Mouse (Mus musculus) hindbrain, postnatal 0 days (tissue): ENCODE results near the gene Gm9837. TPM values are rescaled to one million over a fixed set of nuclear protein-coding genes. Genes with fewer than 3 reads are reported as not detected.

Experiments
- ATAC-seq: fragments of 200-750 bp; cut with Nextera tagmentation; 2 replicates; pipeline ENCODE4 v1.8.0; 2017; ENCODE audit warnings: mild to moderate bottlenecking, moderate TSS enrichment, moderate library complexity
- DNase-seq: peaks from one replicate; pipeline ENCODE4 v3.0.0-alpha.2; 2015; ENCODE audit warnings: low spot score
- H3K27ac ChIP-seq: fragments of 300-500 bp; sonication (generic); 2 replicates; pipeline ENCODE4 v1.5.1; 2014; ENCODE audit warnings: mild to moderate bottlenecking
- H3K27me3 ChIP-seq: fragments of 300-500 bp; sonication (generic); 2 replicates; pipeline ENCODE4 v1.6.1; 2014; ENCODE audit warnings: low read length, mixed read lengths; ENCODE audit not compliant: insufficient read depth
- H3K36me3 ChIP-seq: fragments of 300-500 bp; sonication (generic); 2 replicates; pipeline ENCODE4 v1.6.1; 2014; ENCODE audit warnings: low read length, mixed read lengths; ENCODE audit not compliant: insufficient read depth
- H3K4me1 ChIP-seq: fragments of 300-500 bp; sonication (generic); 2 replicates; pipeline ENCODE4 v1.6.1; 2014; ENCODE audit warnings: antibody characterized with exemption, low read length, mixed read lengths; ENCODE audit not compliant: insufficient read depth
- H3K4me2 ChIP-seq: fragments of 300-500 bp; sonication (generic); 2 replicates; pipeline ENCODE4 v1.6.1; 2014; ENCODE audit warnings: low read depth, mild to moderate bottlenecking, low read length, moderate library complexity, mixed read lengths
- H3K4me3 ChIP-seq: fragments of 300-500 bp; sonication (generic); 2 replicates; pipeline ENCODE4 v1.5.1; 2014; ENCODE audit warnings: low read length
- H3K9ac ChIP-seq: fragments of 300-500 bp; sonication (generic); replicated peaks from 2 replicates; pipeline ENCODE4 v1.6.1; 2014; ENCODE audit warnings: mild to moderate bottlenecking, low read length, moderate library complexity, mixed read lengths
- H3K9me3 ChIP-seq: fragments of 300-500 bp; sonication (generic); 2 replicates; pipeline ENCODE4 v1.6.1; 2016; ENCODE audit warnings: low read length, mixed read lengths
- CTCF ChIP-seq: IDR thresholded peaks from 2 replicates; pipeline ENCODE4 v1.5.1; 2016; ENCODE audit warnings: antibody characterized with exemption, control low read depth, low read depth
- WGBS: fragments of 180-500 bp; shearing (Covaris S2); extraction: QIAGEN DNeasy Blood & Tissue Kit; methylation state at CpG from one replicate; pipeline ENCODE4 v1.1.7; 2014; 5-methylcytosine and 5-hydroxymethylcytosine counted together
- polyA plus RNA-seq: library from polyadenylated mRNA; unstranded; fragments of >200 nt; fragmentation: Nextera tagmentation; extraction: Ambion mirVana; gene quantifications from 2 replicates; pipeline ENCODE4 v1.2.1, GENCODE M21; 2015
- total RNA-seq: library from RNA; depleted of rRNA; stranded (reverse); fragments of >200 nt; gene quantifications from 2 replicates; pipeline ENCODE4 v1.2.3, GENCODE M21; 2014

Gm9837 gene
- total and polyA plus RNA-seq, 2 experiments from 2014 or later, result not detected

DNA sequence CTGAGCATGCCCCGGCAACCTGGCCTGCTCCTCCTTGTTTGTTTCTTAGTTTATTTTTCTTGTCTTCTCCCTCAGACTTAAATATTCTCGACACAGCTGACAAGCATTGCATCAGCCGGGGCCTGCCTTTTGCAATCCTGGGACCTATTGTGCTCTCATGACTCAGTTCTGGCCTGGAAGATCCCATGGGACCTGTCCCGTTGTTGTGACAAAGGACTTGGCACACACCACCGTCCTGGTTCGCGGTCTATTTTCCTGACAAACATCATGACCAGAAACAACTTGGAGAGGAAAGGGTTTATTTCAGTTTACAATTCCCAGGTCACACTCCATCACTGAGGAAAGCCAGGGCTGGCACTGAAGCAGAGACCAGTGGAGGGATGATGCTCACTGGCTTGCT, 37.9 kb upstream of the Gm9837 start:
- H3K4me3 ChIP-seq, result no peak overlapping the region
- H3K9ac ChIP-seq, result no peak overlapping the region
- H3K9me3 ChIP-seq, result no peaks in the 10 kb centered on the region
- no peak overlapping the region for H3K4me2 ChIP-seq
- no peaks in the 10 kb centered on the region; the same call in 1 of the 2 replicates for H3K4me1 ChIP-seq
- ATAC-seq (no peak), DNase-seq (no peak)
- no peak overlapping the region for H3K27ac ChIP-seq
- no peak for TF ChIP-seq CTCF
- H3K36me3 ChIP-seq, result no peaks in the 10 kb centered on the region
- WGBS, result 41% methylated on average over 7 of the region's 7 CpGs
- no peaks in the 10 kb centered on the region for H3K27me3 ChIP-seq

DNA sequence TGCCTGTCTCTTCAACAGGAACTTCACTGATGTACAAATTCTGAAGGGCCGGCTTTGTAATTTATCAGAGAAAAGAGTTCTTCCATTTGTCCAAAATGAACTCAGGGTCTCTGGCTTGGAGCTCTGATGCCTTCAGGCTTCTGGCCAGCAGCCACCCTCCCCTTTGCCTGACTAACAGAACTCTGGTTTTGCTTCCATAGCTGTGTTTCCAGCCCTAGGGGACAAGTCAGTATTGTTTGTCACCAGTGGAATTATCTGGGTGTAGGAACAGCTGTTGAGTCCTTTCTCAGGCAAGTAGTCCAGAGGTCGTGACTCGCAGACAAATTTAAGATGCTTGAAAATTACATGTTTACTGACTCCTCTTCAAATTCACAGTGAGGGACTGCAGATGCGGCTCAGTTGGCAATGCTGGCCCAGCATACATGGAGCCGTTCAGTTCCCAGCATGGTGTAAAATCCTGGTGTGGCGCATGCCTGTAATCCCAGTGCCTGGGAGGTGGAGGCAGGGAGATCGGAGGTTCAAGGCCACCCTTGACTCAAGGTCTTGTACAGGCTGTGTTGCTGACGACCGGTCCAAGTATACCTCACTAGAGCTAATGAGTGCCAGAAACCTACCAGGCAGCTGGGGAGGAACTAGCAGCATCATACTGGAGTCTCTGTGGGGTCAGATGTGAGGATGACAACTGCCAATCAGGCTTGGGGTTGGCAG, 37.0 kb upstream of the Gm9837 start:
- Histone ChIP-seq H3K4me1 (no peaks in the 10 kb centered on the region; the same call in 1 of the 2 replicates), H3K9ac (no peak overlapping the region), H3K9me3 (no peaks in the 10 kb centered on the region), H3K4me2 (no peak overlapping the region), H3K4me3 (no peak overlapping the region), H3K27me3 (no peaks in the 10 kb centered on the region), H3K27ac (no peak overlapping the region), H3K36me3 (no peaks in the 10 kb centered on the region)
- WGBS, result 69% methylated on average over 9 of the region's 9 CpGs
- ATAC-seq (no peak), DNase-seq (no peak)
- no peak for TF ChIP-seq CTCF

DNA sequence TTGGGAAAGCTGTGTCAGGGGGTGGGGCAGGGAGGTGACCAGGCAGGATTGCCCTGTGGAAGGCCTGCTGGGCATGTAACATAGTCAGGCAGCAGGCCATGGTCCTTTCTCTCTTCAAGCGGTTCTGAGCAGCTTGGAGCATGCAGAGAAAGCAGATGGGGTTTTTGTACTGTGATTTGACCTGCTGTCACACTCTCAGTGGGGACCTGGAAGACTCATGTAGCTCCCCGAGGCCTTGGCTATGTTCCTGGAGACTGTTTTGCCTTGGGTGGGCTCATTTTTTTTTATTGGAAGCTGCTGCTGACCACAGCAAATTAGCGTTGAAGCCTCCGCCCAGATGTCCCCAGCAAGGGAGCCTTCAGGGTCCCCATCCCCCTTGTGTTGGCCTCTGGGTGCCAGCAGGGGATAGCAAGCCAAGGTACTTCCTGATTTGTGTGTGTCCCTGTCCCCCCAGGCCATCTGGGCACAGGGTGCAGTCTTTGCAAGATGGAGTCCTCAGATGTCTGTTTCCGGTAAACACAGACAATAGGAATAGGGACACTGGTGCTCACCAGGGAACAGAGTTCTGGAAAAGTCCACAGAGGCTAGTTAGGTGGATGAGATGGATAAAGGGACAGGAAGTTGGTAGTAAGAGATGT, 34.9 kb upstream of the Gm9837 start:
- TF ChIP-seq CTCF, result 0 out of 2 replicates have a peak, but pooled peaks have one; percentile 8
- Histone ChIP-seq H3K27ac (peak overlapping the region; percentile 48; the same call in 1 of the 2 replicates), H3K4me3 (no peak overlapping the region), H3K9ac (no peak overlapping the region), H3K4me2 (no peak overlapping the region), H3K36me3 (no peaks in the 10 kb centered on the region), H3K27me3 (peaks cover 10% of the 10 kb centered on the region; the same call in 1 of the 2 replicates), H3K9me3 (no peaks in the 10 kb centered on the region), H3K4me1 (no peaks in the 10 kb centered on the region; the same call in 1 of the 2 replicates)
- WGBS, result 22% methylated on average over 5 of the region's 5 CpGs
- ATAC-seq (peak; percentile 91), DNase-seq (peak; percentile 90)

DNA sequence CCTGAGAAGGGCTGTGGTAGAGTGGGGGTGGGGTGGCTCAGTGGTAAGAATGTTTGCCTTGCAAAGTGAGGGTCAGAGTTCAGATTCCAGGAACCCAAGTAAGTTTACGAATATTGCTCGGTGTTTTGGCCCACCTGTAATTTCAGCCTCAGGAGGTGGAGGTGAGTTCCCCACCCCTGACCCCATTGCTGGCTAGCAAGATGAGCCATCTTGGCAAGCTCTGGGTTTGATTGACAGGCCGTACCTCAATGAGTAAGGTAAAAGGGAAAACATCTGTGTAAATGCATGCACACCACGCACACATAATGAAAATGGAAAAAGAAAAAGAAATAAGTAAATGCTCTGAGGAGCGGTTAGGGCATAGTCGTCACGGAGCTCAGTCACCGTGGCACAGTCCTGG, 34.1 kb upstream of the Gm9837 start:
- H3K9ac ChIP-seq, result no peak overlapping the region
- H3K36me3 ChIP-seq, result no peaks in the 10 kb centered on the region
- TF ChIP-seq CTCF, result no peak
- no peaks in the 10 kb centered on the region; the same call in 1 of the 2 replicates for H3K4me1 ChIP-seq
- ATAC-seq (no peak), DNase-seq (no peak)
- 86% methylated on average over 8 of the region's 8 CpGs for WGBS
- H3K4me3 ChIP-seq, result no peak overlapping the region
- no peak overlapping the region for H3K4me2 ChIP-seq
- peak overlapping the region; percentile 48; the same call in 1 of the 2 replicates for H3K27ac ChIP-seq
- no peaks in the 10 kb centered on the region for H3K9me3 ChIP-seq
- H3K27me3 ChIP-seq, result peaks cover 11% of the 10 kb centered on the region; the same call in 1 of the 2 replicates

DNA sequence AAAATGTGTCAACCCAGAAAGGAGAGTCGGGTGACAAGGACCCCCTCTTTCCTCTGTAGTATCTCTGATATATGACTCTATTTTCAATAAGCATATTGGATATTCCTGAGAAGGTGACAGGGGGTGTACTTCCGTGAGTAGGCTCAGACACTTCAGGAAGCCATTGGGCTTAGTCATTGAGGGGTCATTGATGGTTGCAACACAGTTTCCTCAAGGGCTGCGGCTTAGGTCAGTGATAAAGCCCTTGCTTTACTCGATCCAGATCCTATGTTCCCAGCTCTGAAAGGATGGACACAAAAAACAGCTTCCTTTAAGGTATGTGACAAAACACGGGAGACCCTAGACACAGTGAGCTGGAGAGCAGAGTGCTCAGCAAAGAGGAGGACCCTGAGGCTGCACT, 33.5 kb upstream of the Gm9837 start:
- Histone ChIP-seq H3K4me2 (no peak overlapping the region), H3K4me1 (no peaks in the 10 kb centered on the region; the same call in 1 of the 2 replicates), H3K9me3 (no peaks in the 10 kb centered on the region), H3K4me3 (no peak overlapping the region), H3K36me3 (no peaks in the 10 kb centered on the region), H3K27me3 (peaks cover 11% of the 10 kb centered on the region; the same call in 1 of the 2 replicates), H3K27ac (no peak overlapping the region), H3K9ac (no peak overlapping the region)
- WGBS, result 89% methylated on average over 5 of the region's 5 CpGs
- DNase-seq (no peak), ATAC-seq (no peak)
- TF ChIP-seq CTCF, result no peak

DNA sequence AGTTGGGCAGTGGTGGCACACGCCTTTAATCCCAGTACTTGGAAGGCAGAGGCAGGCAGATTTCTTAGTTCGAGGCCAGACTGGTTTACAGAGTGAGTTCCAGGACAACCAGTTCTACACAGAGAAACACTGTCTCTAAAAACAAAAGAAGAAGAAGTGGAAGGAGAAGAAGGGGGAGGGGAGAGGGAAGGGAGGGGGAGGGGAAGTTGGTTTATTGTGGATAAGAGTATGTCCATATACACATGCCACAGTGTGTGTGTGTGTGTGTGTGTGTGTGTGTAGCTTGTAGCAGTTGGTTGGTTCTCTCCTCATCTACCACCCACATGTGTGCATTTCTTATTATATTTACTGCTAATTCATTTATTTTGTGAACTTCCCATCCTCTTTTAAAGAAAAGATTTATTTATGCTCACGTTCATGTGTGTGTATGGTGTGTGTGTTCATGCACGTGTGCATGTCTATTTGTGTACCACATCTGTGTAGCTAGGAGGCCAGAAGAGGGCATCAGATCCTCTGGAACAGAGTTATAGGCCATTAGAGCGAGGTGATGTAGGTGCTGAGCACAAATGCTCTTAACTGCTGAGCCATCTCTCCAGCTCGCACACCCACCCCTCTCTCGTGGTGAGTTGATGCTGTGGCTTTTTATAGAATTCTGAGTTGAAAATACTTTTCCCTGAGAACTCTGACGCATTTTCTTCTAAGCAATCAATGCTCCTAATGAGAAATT, 31.9 kb upstream of the Gm9837 start:
- WGBS, result 83% methylated on average over 8 of the region's 8 CpGs
- no peaks in the 10 kb centered on the region for H3K9me3 ChIP-seq
- H3K36me3 ChIP-seq, result no peaks in the 10 kb centered on the region
- DNase-seq (no peak), ATAC-seq (no peak)
- H3K4me2 ChIP-seq, result no peak overlapping the region
- H3K9ac ChIP-seq, result no peak overlapping the region
- H3K4me3 ChIP-seq, result no peak overlapping the region
- no peaks in the 10 kb centered on the region; the same call in 1 of the 2 replicates for H3K4me1 ChIP-seq
- H3K27ac ChIP-seq, result no peak overlapping the region
- H3K27me3 ChIP-seq, result peaks cover 16% of the 10 kb centered on the region; the same call in 1 of the 2 replicates
- TF ChIP-seq CTCF, result peak; percentile 29
